Mouse (Mus musculus) thymus, adult 2 months (tissue): ENCODE results near the gene Mdh1b.

Experiments used
- CTCF ChIP-seq: fragments of 200-500 bp; IDR thresholded peaks from 2 replicates; pipeline ENCODE4 v1.5.1; 2012; ENCODE audit warnings: mild to moderate bottlenecking, control low read depth, low read length, moderate library complexity, borderline replicate concordance; ENCODE audit not compliant: control insufficient read depth, poor library complexity, insufficient read depth; ENCODE audit errors: extremely low read depth
- POLR2A ChIP-seq: fragments of 200-500 bp; IDR thresholded peaks from 2 replicates; pipeline ENCODE4 v1.6.1; 2012; ENCODE audit warnings: mild to moderate bottlenecking, low read length, control low read depth, moderate library complexity; ENCODE audit not compliant: control insufficient read depth, poor library complexity, insufficient read depth; ENCODE audit errors: extremely low read depth

DNA sequence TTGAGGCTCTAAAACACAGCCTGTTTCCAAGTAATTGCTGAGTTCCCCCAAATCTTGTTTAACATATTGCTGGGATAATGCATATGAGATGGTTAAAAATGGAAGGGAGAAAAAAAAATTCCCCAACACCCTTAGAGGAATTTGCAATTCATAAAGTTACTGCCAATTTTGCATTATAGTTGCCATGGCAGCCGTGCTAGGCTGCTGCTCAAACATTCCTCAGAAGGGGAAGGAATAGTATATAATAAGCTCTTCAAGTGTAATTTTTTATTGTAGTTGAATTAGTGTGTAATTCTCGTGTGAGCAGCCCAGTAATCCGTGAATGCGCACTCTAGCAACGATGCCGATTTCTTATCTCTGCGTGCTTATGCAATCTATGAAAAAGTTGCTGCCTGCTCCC, 40.2 kb upstream of the Mdh1b start:
- TF ChIP-seq CTCF (no peak), POLR2A (no peak)
